Mouse (Mus musculus) left cerebral cortex, adult 2 months (tissue): ENCODE measurements around the gene Vps45. TPM values are rescaled to one million over a fixed set of nuclear protein-coding genes. Genes with fewer than 3 reads are reported as not detected.

ENCODE experiments used
- DNase-seq, 2 experiments: peaks; one replicate each; pipeline ENCODE4 v3.0.0; 2021 to 2022; ENCODE audit warnings: low spot score in 2 of 2, mixed read lengths in 1 of 2; ENCODE audit errors: extremely low spot score in 1 of 2
- H3K27ac ChIP-seq: fragments of 200-600 bp; 2 replicates; pipeline ENCODE4 v1.8.1; 2022
- H3K4me3 ChIP-seq: fragments of 200-600 bp; 2 replicates; pipeline ENCODE4 v1.8.1; 2022
- CTCF ChIP-seq: fragments of 200-600 bp; IDR thresholded peaks from 2 replicates; pipeline ENCODE4 v1.8.1; 2022; ENCODE audit warnings: antibody characterized with exemption, mild to moderate bottlenecking, moderate library complexity
- intact Hi-C: fragments of 180-260 bp; cut with DNase I; formaldehyde crosslinking; loops from one replicate; pipeline ENCODE4 v1.15.1; 2025
- total RNA-seq, 2 experiments: library from RNA; stranded (reverse); gene quantifications; 2 replicates each; pipeline ENCODE4 v1.2.3; 2021

The Vps45 gene
- total RNA-seq, 2 experiments from 2014 or later, result 38.3 to 45.9 TPM

GRCm38 (mm10) chr3:95993881-95994280 lies 64.4 kb downstream of the Vps45 start:
- intact Hi-C loops, result no loop called here
- peak overlapping the region; percentile 92 for H3K27ac ChIP-seq
- no peak for DNase-seq
- peak overlapping the region; percentile 74 for H3K4me3 ChIP-seq
- no peak; the same call in 1 of the 2 replicates for TF ChIP-seq CTCF

GRCm38 (mm10) chr3:95992990-95993603 lies 65.2 kb downstream of the Vps45 start:
- intact Hi-C loops, result no loop called here
- Histone ChIP-seq H3K4me3 (peak overlapping the region; percentile 74), H3K27ac (peak overlapping the region; percentile 92)
- DNase-seq, result no peak
- TF ChIP-seq CTCF, result no peak

- TF ChIP-seq CTCF, result no peak
- intact Hi-C loops, result no loop called here
- no peak overlapping the region for H3K4me3 ChIP-seq
- no peak for DNase-seq
- peak overlapping the region; percentile 19 for H3K27ac ChIP-seq
Observed at GRCm38 (mm10) chr3:95990413-95990941, 67.8 kb downstream of the Vps45 start.

GRCm38 (mm10) chr3:95988969-95989368 lies 69.3 kb downstream of the Vps45 start:
- no peak for TF ChIP-seq CTCF
- no peak overlapping the region for H3K4me3 ChIP-seq
- peak overlapping the region; percentile 60 for H3K27ac ChIP-seq
- intact Hi-C loops, result no loop called here
- DNase-seq, result no peak

GRCm38 (mm10) chr3:95988138-95988537 lies 70.1 kb downstream of the Vps45 start:
- peak overlapping the region; percentile 53; the same call in 1 of the 2 replicates for H3K27ac ChIP-seq
- intact Hi-C loops, result no loop called here
- no peak for DNase-seq
- TF ChIP-seq CTCF, result no peak
- H3K4me3 ChIP-seq, result no peak overlapping the region

- intact Hi-C loops, result no loop called here
- H3K27ac ChIP-seq, result peak overlapping the region; percentile 96
- H3K4me3 ChIP-seq, result no peak overlapping the region
- no peak; the same call in 1 of the 2 replicates for TF ChIP-seq CTCF
- DNase-seq, result no peak
Observed at GRCm38 (mm10) chr3:95987386-95988110, 70.7 kb downstream of the Vps45 start.

- peak overlapping the region; percentile 96; the same call in 1 of the 2 replicates for H3K27ac ChIP-seq
- no peak for DNase-seq
- H3K4me3 ChIP-seq, result no peak overlapping the region
- TF ChIP-seq CTCF, result no peak; the same call in 1 of the 2 replicates
- intact Hi-C loops, result no loop called here
Observed at GRCm38 (mm10) chr3:95986984-95987383, 71.3 kb downstream of the Vps45 start.

- no peak for TF ChIP-seq CTCF
- DNase-seq, result peak; percentile 51 to 54
- intact Hi-C loops, result no loop called here
- H3K4me3 ChIP-seq, result peak overlapping the region; percentile 18; the same call in 1 of the 2 replicates
- peak overlapping the region; percentile 96 for H3K27ac ChIP-seq
Observed at GRCm38 (mm10) chr3:95986001-95986622, 72.2 kb downstream of the Vps45 start.

- peak overlapping the region; percentile 26 for H3K4me3 ChIP-seq
- peak; percentile 47 to 64 for DNase-seq
- no peak for TF ChIP-seq CTCF
- intact Hi-C loops, result no loop called here
- peak overlapping the region; percentile 96 for H3K27ac ChIP-seq
Observed at GRCm38 (mm10) chr3:95985209-95986000, 72.9 kb downstream of the Vps45 start.

GRCm38 (mm10) chr3:95982129-95982528 lies 76.1 kb downstream of the Vps45 start:
- Histone ChIP-seq H3K4me3 (no peak overlapping the region), H3K27ac (no peak overlapping the region)
- TF ChIP-seq CTCF, result no peak
- DNase-seq, result no peak
- intact Hi-C loops, result no loop called here

GRCm38 (mm10) chr3:95980276-95980970 lies 77.8 kb downstream of the Vps45 start:
- no peak for TF ChIP-seq CTCF
- intact Hi-C loops, result no loop called here
- no peak for DNase-seq
- H3K27ac ChIP-seq, result no peak overlapping the region
- no peak overlapping the region for H3K4me3 ChIP-seq
